In the genomic region with DNA sequence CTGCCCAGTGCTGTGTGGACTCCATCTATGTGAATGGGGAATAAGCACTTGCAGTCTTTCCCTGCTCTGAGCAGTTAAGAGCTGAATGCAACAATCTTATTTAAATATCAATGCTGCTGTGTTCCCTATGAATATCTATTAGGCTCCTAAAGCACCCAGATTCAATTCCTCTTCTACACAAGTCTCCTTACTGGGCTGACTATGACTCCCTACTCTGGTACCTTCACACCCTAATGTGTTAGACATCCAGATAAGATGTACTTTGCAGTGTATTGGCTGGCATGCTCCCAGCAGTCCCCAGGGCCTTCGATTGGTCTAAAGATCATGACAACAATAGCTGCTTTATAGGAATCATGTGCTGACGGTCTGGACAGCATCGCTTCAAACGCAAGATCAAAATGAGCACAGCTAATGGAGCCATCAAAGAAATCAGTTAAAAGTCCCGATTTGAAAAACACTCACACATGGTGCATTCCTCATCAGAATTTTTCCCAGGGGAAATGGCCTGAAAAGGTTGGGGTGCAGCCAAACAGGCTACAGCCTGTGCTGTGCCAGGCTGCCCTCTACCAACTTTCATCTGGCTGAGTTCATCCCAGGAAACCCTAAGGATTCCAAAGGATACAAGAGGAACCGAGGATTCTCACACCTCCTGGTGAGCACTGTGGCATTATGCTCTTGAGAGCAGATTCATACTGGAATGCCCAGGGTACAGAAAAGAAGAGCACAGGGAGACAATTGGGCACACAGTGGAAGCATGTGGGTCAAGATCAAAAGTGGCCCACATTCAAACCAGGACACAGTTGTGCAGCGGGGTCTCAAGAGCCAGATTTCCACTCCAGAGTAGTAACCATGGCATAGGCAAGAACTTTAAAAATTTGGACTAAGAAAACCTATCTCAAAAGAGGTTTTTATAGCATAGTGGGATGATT, we compare ENCODE assay signal across 13 mouse cellular contexts.
DNase-seq lines count a peak whose midpoint lies in the region; ATAC-seq lines count a peak whose summit lies in the region.
"Had no signal": no experiment of that assay in that cellular context is flagged by ENCODE, and none has a peak within 500 bp of the region (broad histone marks: within the 10 kb centered on the region; RNA-seq: fewer than 3 reads in every experiment).

No protein-coding gene starts in this region.

- no peaks in the 10 kb centered on the region for H3K9me3 ChIP-seq in hindbrain, embryonic 16.5 days (ENCODE audit: control insufficient read depth, low read length)
- H3K9me3 ChIP-seq: limb, embryonic 15.5 days had no signal

- H3K9ac ChIP-seq in hindbrain, embryonic 16.5 days (ENCODE audit: low read depth, low read length) = no peak overlapping the region
- H3K9ac ChIP-seq: limb, embryonic 15.5 days had no signal

- ATAC-seq in frontal cortex, adult (ENCODE audit: low TSS enrichment) = peak; percentile 39; the same call in 1 of the 2 replicates
- ATAC-seq in hindbrain, embryonic 16.5 days = peak; percentile 93

- H3K4me2 ChIP-seq in hindbrain, embryonic 16.5 days (ENCODE audit: low read length) = no peak overlapping the region
- H3K4me2 ChIP-seq: limb, embryonic 15.5 days had no signal

- DNase-seq in frontal cortex, postnatal 14 days (ENCODE audit: low spot score in 2 of 2) = no peak
- peak; percentile 41 to 50 for DNase-seq in right cerebral cortex, postnatal 10 days (ENCODE audit: low spot score in 2 of 2)
- no peak for DNase-seq in right cerebral cortex, postnatal 25 days
- DNase-seq in heart, adult 18-20 months = no peak
- no peak for DNase-seq in adrenal gland, adult 18-20 months (ENCODE audit: low spot score in 2 of 2)
- DNase-seq in ovary, postnatal 14 days (ENCODE audit: low spot score) = no peak
- DNase-seq: adrenal gland, adult 2 months; heart, adult 2 months; kidney, postnatal 14 days; lung, postnatal 10 days had no signal

- H3K27me3 ChIP-seq in hindbrain, embryonic 16.5 days (replicated peaks; ENCODE audit: control insufficient read depth, insufficient read depth, low read length) = no peaks in the 10 kb centered on the region
- H3K27me3 ChIP-seq: limb, embryonic 15.5 days had no signal

- H3K4me1 ChIP-seq in hindbrain, embryonic 16.5 days (ENCODE audit: control insufficient read depth, insufficient read depth, low read depth, low read length) = no peaks in the 10 kb centered on the region

- WGBS in hindbrain, embryonic 16.5 days = 39% methylated on average over 7 of the region's 7 CpGs

- H3K27ac ChIP-seq in hindbrain, embryonic 16.5 days (ENCODE audit: low read depth, low read length) = no peak overlapping the region
- H3K27ac ChIP-seq: heart, adult 2 months; limb, embryonic 15.5 days had no signal

- H3K36me3 ChIP-seq in hindbrain, embryonic 16.5 days (ENCODE audit: control insufficient read depth, insufficient read depth, low read length) = no peaks in the 10 kb centered on the region
- H3K36me3 ChIP-seq: limb, embryonic 15.5 days had no signal

- no peak overlapping the region for H3K4me3 ChIP-seq in hindbrain, embryonic 16.5 days (ENCODE audit: low read length)
- H3K4me3 ChIP-seq: heart, adult 2 months; limb, embryonic 15.5 days had no signal

Comparison
In these comparisons a context has a peak if more than half of its experiments do, and no peak if none do; other contexts are left out.
1. DNase-seq: peak in right cerebral cortex, postnatal 10 days (2 of 2); none in frontal cortex, postnatal 14 days (0 of 2), right cerebral cortex, postnatal 25 days (single experiment), heart, adult 18-20 months (0 of 2), adrenal gland, adult 18-20 months (0 of 2) and ovary, postnatal 14 days (single experiment).